Mouse (Mus musculus): Measurements from ENCODE around the gene D430041D05Rik.
"Not testable (repeated sequence)": the region's sequence is repeated elsewhere in the genome, so short reads cannot be mapped to it uniquely, and the experiment has no call there.

Gene D430041D05Rik

GRCm38 (mm10) chr2:104145983-104146382 is 264.8 kb downstream of the D430041D05Rik start:
- DNase-seq = peak in 1 of 2 experiments; percentile 14

GRCm38 (mm10) chr2:104144004-104144403 is 266.8 kb downstream of the D430041D05Rik start:
- no peak for DNase-seq

DNA sequence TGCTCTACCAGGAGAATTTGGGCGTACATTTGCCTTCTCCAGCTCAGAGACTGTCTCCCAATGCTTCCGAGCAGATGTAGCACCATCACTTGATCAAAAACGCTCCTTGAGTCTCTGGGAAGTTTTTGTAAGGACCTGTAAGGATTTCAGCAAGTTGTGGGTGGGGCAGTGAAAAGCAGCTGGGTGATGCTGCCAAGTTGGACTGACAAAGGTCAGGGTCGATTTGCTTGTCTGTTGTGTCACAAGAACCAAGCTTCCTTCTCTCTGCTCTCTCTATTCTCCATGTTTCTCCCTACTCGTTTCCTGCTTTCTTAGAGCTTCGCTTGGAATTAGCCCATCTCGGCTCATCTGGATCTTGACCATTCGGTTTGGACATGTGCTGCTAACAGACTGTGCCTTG is 268.7 kb downstream of the D430041D05Rik start:
- DNase-seq = no peak

DNA sequence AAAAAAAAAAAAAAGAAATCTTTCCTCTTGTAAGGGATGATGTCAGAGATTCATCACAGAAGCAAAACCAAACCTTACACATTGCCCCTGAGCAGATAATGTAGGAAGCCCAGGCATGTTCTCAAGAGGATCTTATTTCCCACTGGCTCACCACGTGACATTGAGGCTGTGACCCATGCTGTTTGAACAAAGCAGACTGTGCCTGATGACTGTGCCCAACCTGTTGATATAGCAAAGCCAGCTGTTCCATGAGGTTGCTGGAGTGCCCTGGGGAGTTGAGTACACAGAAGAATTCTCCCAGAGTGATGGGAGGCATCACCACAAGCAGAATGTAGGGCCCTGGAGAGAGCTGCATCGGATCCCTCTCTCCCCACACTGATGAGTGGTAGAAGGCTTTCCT is 274.9 kb downstream of the D430041D05Rik start:
- no peak for DNase-seq

- peak in 1 of 2 experiments; percentile 70 for DNase-seq
Observed at GRCm38 (mm10) chr2:104134150-104135056, 276.4 kb downstream of the D430041D05Rik start.

DNA sequence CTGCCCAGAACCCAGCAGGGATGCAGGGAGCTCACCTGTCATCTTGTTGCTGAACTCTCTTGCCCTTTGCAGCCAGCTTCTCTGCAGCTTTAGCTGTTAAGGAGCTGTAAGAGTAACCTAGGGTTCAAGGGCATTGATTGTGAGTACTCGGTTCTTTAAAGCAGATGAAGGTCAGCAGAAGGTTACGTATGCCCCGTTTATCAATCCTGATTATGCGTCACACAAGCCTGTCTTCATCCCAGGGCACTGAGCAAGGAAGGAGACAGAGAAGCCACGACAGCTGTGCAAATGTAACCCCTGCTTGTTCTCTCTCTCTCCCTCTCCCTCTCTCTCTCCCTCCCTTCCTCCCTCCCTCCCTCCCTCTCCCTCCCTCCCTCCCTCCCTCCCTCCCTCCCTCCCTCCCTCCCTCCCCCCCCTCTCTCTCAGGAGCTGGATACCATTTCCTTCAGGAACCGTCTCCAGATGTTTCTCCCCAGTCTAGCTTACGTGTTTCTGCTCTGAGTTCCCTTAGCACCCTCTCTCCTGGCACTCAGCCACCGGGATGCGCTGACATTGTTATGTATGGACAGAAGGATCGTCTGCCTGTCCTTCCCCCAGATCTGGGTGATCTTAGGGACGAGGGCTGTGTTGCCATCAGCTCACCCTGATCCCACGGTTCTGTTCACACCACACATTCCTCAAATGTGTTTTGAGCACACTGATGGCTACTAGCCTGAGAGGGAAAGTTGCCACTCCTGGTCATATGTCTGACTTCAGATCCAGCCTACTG is 277.6 kb downstream of the D430041D05Rik start:
- peak in 1 of 2 experiments; percentile 35 for DNase-seq

- DNase-seq = no peak
Observed at GRCm38 (mm10) chr2:104132266-104132859, 278.4 kb downstream of the D430041D05Rik start.

GRCm38 (mm10) chr2:104130969-104131368 is 279.8 kb downstream of the D430041D05Rik start:
- DNase-seq = peak in 1 of 2 experiments; percentile 60

DNA sequence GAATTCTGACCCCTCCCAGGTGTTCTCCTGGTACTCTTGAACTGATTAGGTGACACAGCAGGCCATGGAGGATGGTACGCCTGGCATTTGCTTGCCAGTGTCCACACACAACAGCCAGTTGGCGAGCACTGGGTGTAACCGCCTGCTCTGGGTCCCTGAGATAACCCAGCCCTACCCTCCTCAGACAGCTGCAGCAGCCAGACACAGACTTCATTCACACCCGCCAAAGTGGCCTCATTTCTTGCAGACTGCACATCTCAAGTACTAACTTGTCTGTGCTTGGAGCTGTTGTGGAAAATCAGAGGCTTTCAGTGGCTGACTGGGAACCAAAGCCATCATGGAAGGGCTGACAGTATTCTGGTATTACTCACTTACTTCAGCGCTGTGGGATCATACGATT is 280.6 kb downstream of the D430041D05Rik start:
- DNase-seq = peak in 1 of 2 experiments; percentile 35

GRCm38 (mm10) chr2:104128803-104129531 is 281.8 kb downstream of the D430041D05Rik start:
- peak in 1 of 2 experiments; percentile 46 for DNase-seq

- no peak for DNase-seq
Observed at GRCm38 (mm10) chr2:104124071-104124470, 286.7 kb downstream of the D430041D05Rik start.

DNA sequence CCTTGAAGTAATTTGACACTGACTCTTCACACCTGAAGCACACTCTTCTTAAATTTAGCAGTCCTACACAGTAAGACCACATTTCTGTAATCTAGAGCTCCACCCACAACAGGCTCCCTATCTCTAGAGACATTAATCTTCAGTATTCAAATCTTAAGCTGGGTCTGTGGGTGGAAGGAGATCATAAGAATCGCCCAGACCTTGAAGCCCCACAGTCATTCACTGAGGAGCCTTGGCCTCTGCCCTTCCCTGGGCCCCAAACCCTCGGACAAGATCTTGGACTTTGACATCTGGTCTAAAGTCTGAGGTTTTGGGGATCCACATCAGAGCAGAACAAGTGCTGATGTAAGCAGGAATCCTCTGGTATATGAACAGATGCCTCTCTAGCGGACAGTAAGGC is 287.3 kb downstream of the D430041D05Rik start:
- DNase-seq = no peak

GRCm38 (mm10) chr2:104122505-104123378 is 288.1 kb downstream of the D430041D05Rik start, which contains the start of gene A930018P22Rik:
TSS of gene A930018P22Rik (plus strand) at chr2:104122769.
- DNase-seq = peak; percentile 93

DNA sequence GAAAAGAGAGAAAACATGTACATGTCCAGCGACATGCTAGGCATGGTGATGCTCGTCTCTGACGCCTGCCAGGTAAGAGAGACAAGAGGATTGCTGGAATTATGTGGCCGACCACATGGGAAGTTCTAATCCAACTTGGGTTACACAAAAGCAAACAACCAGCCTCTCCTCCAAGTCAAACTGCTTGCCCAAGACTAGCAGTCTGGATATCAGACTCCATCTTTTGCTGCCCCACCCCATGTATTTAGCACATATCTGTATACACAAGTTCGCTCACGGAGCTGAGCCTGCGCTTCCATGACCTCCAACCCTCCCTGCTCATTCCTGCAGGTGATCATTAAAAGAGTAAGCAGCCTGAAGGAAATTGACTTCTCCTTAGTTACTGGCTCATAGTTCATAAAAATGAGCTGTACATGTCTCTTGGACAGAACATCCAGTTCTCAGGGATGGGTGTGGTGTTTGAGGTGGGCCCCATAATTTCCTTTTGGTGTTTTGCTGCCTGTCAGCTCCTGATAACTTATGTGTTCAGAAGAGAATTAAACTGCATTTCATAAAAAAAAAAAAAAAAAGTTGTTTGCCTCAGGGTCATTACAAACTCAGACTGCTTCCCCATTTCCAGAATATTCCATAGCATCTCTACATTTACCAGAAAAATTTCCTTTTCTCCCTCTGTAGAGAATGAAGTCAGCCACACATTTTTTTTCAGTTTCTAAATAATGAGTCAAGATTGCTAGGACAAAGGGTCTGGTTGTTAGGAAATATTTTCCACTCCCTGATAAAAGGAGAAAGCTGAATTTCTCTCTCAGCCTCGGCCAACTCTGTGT is 288.9 kb downstream of the D430041D05Rik start:
- no peak for DNase-seq

GRCm38 (mm10) chr2:104120312-104120711 is 290.5 kb downstream of the D430041D05Rik start:
- DNase-seq = no peak

GRCm38 (mm10) chr2:104119097-104119496 is 291.7 kb downstream of the D430041D05Rik start:
- no peak for DNase-seq

DNA sequence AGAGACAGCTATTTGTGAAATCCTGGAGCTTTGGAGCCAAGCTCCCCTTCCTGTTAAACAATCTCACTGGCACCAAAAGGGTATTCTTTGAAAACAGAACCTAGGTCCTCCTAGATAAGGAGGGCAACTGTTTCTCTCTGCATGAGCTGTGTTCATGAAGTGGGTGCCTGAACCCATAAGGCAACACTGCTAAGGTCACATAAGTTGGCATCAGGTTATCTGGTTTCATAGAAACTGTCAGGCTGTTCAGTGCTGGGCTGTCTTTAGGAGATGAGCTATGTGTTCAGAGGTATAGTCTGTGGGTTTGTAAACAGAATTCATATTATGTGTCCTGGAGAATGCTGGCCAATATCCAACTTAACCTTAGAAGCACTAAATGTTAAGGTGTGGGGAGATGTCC is 293.6 kb downstream of the D430041D05Rik start:
- DNase-seq = not testable (repeated sequence)

- no peak for DNase-seq
Observed at GRCm38 (mm10) chr2:104114898-104115297, 295.9 kb downstream of the D430041D05Rik start.

DNA sequence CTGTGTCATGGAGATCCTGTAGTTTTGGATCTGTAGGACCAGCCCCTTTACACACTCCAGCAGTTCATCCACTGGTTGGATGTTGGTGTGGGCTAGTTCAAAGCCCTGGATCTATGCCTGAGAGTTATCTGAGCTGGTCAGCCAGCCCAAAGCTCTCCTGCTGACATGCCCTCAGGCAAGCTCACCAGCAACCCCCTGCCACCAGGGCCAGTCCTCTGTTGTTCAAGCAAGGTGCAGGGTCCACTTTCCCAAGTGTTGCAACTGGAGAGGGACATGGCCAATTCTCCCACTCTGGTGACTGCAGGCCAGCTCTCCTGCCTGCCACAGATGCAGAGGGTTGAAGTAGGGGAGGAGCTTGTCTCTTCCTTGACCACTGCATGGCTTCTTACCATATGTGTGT is 297.2 kb downstream of the D430041D05Rik start:
- DNase-seq = not testable (repeated sequence)

DNA sequence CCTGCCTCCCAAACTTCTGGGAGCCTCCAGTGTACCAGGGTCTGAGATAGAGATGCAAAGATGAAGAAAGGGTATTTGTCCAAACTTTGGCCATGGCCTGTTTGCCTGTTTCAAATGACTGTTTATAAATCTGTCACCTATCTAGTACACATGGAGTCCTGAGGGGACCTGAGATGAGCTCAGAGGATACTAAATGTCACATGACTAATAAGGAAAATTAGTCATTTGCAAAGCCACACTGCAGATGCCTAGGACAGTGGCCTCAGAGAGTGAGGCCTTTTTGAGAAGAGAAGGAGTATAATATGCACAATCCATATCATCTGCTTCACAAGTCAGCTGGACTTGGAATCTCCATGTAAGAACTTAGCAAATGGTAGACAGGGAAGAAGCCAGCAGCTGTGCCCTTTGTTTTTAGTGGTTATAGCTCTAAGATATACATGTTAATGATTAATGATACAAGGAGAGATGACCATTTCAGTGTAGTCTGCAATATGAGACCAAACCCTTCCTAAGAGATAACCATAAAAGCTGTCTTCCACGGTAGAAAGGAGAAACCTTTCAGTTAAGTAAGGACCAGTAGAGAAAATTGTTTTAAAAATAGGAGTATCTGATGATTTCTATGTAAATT is 299.5 kb downstream of the D430041D05Rik start:
- DNase-seq = not testable (repeated sequence)

Measured in lung, postnatal 4 days (tissue).